Mouse (Mus musculus) kidney, embryonic 14.5 days (tissue): ENCODE measurements around the gene Smc3. TPM values are rescaled to one million over a fixed set of nuclear protein-coding genes. Genes with fewer than 3 reads are reported as not detected.
A peak's percentile ranks its signal among the peaks of the same experiment; 100 is the strongest.

Experiments
- ATAC-seq: fragments of 200-750 bp; cut with Nextera tagmentation; 2 replicates; pipeline ENCODE4 v1.8.0; 2017; ENCODE audit warnings: moderate number of reproducible peaks, mild to moderate bottlenecking, moderate TSS enrichment, moderate library complexity; ENCODE audit not compliant: low FRiP score, low TSS enrichment
- H3K27ac ChIP-seq: fragments of 300-500 bp; sonication (generic); 2 replicates; pipeline ENCODE4 v1.5.1; 2014; ENCODE audit warnings: low read depth, mild to moderate bottlenecking, low read length, moderate library complexity, mixed read lengths
- H3K27me3 ChIP-seq: fragments of 300-500 bp; sonication (generic); 2 replicates; pipeline ENCODE4 v1.6.1; 2014; ENCODE audit warnings: mild to moderate bottlenecking, low read length; ENCODE audit not compliant: control insufficient read depth, insufficient read depth
- H3K36me3 ChIP-seq: fragments of 300-500 bp; sonication (generic); 2 replicates; pipeline ENCODE4 v1.6.1; 2014; ENCODE audit warnings: low read length, mixed read lengths; ENCODE audit not compliant: control insufficient read depth, insufficient read depth
- H3K4me1 ChIP-seq: fragments of 300-500 bp; sonication (generic); 2 replicates; pipeline ENCODE4 v1.6.1; 2014; ENCODE audit warnings: low read length, mixed read lengths; ENCODE audit not compliant: control insufficient read depth, insufficient read depth
- H3K4me2 ChIP-seq: fragments of 300-500 bp; sonication (generic); replicated peaks from 2 replicates; pipeline ENCODE4 v1.6.1; 2014; ENCODE audit warnings: low read depth, mild to moderate bottlenecking, low read length
- H3K4me3 ChIP-seq: fragments of 300-500 bp; sonication (generic); 2 replicates; pipeline ENCODE4 v1.5.1; 2014; ENCODE audit warnings: mild to moderate bottlenecking, low read length
- H3K9ac ChIP-seq: fragments of 300-500 bp; sonication (generic); 2 replicates; pipeline ENCODE4 v1.6.1; 2014; ENCODE audit warnings: low read depth, mild to moderate bottlenecking, low read length, moderate library complexity
- H3K9me3 ChIP-seq: fragments of 300-500 bp; sonication (generic); 2 replicates; pipeline ENCODE4 v1.6.1; 2016; ENCODE audit warnings: low read length; ENCODE audit not compliant: control insufficient read depth
- WGBS: fragments of 180-500 bp; shearing (Covaris S2); extraction: QIAGEN DNeasy Blood & Tissue Kit; methylation state at CpG from one replicate; pipeline ENCODE4 v1.1.7; 2014; 5-methylcytosine and 5-hydroxymethylcytosine counted together
- polyA plus RNA-seq: library from polyadenylated mRNA; unstranded; fragments of >200 nt; fragmentation: Nextera tagmentation; extraction: Ambion mirVana; gene quantifications from 2 replicates; pipeline ENCODE4 v1.2.1, GENCODE M21; 2014

Gene Smc3
- 80.2 and 83.5 TPM in 2 replicates for polyA plus RNA-seq

DNA sequence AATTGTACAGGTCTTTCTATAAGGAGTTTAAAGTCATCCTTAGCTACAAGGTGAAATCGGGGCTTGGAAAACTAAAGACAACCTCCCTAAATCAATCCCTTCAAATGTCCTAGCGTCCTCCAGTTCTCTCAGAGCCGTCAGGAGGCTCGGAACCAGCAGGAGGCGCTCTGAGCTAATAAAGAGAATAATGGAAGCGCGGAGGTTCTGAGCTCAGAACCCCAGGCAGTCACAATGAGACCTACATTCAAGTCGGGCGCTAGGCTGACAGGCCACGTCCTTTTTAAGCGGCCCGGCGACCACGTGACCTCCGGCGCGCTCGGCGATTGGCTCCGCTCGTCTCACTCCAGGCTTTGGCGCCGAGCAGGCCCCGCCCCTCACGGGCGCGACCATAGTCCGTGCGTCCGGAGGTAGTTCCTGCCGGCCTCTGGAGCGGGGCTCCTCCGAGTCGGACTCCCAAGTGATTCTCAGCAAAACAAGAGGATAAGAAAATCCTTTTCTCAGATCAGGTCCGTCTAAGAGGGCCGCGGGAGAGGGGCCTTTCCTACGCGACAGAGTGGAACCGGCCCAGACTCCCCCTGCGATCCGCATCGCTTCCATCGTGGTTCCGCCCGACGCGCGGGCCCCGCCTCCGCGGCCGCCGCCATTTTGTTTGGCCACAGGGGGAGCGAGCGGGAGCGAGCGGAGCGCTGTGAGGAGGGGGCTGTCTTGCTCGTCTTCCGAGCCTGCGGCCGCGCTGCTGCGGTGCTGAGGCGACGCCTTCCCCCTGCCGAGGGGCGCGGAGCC lies at the start of gene Smc3:
Smc3 (plus strand) TSS at position 642 of the 783 bp plus-strand sequence.
- Histone ChIP-seq H3K36me3 (peaks cover 17% of the 10 kb centered on the region; the same call in 1 of the 2 replicates), H3K9me3 (no peaks in the 10 kb centered on the region), H3K4me2 (peak within 1 kb of the TSS; percentile 94), H3K27me3 (no peaks in the 10 kb centered on the region), H3K4me3 (peak within 1 kb of the TSS; percentile 99), H3K9ac (peak within 1 kb of the TSS; percentile 96), H3K27ac (peak within 1 kb of the TSS; percentile 95), H3K4me1 (peaks cover 12% of the 10 kb centered on the region; the same call in 1 of the 2 replicates)
- peak; percentile 97 for ATAC-seq
- WGBS, result under 1% methylated on average over 69 of the region's 70 CpGs

DNA sequence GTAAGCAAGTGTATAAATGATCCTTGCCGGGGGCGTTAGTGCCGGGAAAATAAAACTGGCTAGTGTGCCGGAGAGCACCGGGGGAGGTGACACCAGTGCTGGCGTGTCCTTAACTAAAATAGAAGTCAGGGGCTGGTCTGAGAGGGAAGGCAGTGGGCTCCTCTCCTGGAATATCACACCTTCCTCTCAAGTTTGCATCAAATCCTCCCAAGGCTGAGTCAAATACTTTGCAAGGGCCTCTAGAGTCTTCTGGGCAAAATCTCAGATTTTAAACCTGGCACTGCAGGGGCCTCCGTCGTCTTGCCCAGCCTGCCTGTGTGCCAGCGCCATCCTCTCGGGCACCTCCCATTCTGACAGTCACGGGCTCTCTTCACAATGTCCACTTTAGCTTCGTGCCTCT lies 49.2 kb upstream of the Smc3 start:
- no peak for ATAC-seq
- H3K4me3 ChIP-seq, result no peak overlapping the region
- WGBS, result 58% methylated on average over 12 of the region's 12 CpGs
- no peaks in the 10 kb centered on the region for H3K36me3 ChIP-seq
- H3K4me1 ChIP-seq, result peaks cover 11% of the 10 kb centered on the region
- H3K27ac ChIP-seq, result no peak overlapping the region
- no peaks in the 10 kb centered on the region for H3K9me3 ChIP-seq
- peaks cover 3% of the 10 kb centered on the region; the same call in 1 of the 2 replicates for H3K27me3 ChIP-seq
- H3K4me2 ChIP-seq, result no peak overlapping the region
- 0 out of 2 replicates have a peak overlapping the region, but pooled peaks have one; percentile 18 for H3K9ac ChIP-seq

DNA sequence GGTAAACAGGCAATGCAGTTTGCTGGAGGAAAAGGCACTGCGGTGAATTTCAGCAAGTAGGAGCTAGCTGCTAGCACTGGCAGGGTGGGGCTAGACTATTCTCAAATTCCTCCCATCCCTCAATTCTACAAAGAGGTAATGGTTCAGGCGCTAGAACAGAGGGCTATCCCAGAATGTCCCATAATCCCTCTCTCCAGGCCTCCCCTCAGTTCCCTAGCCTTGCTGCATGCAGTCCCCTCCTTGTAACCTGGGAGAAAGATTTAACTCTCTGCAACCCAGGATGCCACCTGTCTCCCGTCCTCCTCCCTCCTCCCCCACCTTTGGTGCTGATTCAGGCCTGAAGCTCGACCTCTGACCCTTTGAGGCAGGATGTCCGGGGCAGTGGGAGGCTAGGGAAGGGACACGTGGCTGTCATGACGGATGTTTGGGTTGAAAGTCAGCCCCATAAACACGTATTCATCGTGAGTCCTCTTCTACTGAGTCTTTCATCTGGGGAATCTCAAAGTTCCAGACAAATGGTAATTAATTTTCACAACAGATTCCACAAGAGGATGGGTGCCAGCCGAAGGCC lies 47.9 kb upstream of the Smc3 start:
- peaks cover 13% of the 10 kb centered on the region for H3K4me1 ChIP-seq

DNA sequence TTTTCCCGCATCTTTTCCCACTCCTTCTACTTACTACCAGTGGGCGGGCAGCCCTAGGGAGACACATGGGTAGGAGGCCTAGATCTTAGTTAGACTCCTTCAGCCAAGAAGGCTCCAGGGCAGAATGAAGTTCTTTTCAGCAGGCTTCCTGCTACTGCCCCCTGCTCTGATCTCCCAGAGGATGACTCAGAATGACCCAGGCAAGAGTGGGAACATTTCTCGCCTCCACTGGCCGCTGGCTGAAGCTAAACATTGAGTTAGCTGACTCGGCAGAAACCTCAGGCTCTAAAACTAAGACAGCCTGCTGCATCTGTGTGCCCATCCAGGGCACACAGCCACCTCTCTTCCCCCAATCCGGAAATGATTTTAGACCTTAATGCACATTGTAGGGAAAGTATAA lies 47.4 kb upstream of the Smc3 start:
- H3K9me3 ChIP-seq, result no peaks in the 10 kb centered on the region
- H3K27ac ChIP-seq, result no peak overlapping the region

More for the DNA sequence above, 47.9 kb upstream of the Smc3 start:
- Histone ChIP-seq H3K4me3 (no peak overlapping the region), H3K9ac (no peak overlapping the region), H3K36me3 (no peaks in the 10 kb centered on the region), H3K4me2 (no peak overlapping the region), H3K9me3 (no peaks in the 10 kb centered on the region), H3K27ac (no peak overlapping the region), H3K27me3 (peaks cover 3% of the 10 kb centered on the region; the same call in 1 of the 2 replicates)
- no peak for ATAC-seq
- 25% methylated on average over 10 of the region's 10 CpGs for WGBS

DNA sequence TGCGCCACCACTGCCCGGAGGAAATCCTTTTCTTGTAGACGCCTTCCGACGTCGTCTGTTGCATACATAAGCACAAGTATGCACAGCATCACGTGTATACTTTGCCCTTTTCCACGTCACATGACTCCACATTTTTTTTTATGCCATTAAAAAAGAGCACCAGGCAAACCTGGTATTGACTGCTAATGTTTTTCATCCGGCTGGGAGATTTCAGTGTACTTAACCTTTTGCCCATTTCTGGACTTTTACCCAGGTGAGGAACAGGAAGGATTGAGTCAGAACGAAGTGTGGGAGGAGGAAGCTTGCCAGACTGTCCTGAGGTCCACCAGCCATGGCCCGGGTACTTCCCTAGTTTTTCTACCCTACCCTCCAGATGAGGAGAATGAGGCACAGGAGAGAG lies 45.8 kb upstream of the Smc3 start:
- Histone ChIP-seq H3K27ac (no peak overlapping the region), H3K4me1 (peaks cover 17% of the 10 kb centered on the region), H3K9ac (no peak overlapping the region), H3K9me3 (no peaks in the 10 kb centered on the region), H3K27me3 (peaks cover 3% of the 10 kb centered on the region; the same call in 1 of the 2 replicates), H3K4me3 (no peak overlapping the region), H3K36me3 (no peaks in the 10 kb centered on the region), H3K4me2 (no peak overlapping the region)
- no peak for ATAC-seq
- WGBS, result 81% methylated on average over 11 of the region's 11 CpGs

More for the DNA sequence above, 47.4 kb upstream of the Smc3 start:
- 30% methylated on average over 6 of the region's 6 CpGs for WGBS
- no peaks in the 10 kb centered on the region for H3K36me3 ChIP-seq
- H3K27me3 ChIP-seq, result peaks cover 3% of the 10 kb centered on the region; the same call in 1 of the 2 replicates
- H3K9ac ChIP-seq, result no peak overlapping the region
- no peak overlapping the region for H3K4me3 ChIP-seq
- no peak for ATAC-seq
- H3K4me1 ChIP-seq, result peaks cover 17% of the 10 kb centered on the region
- H3K4me2 ChIP-seq, result no peak overlapping the region

DNA sequence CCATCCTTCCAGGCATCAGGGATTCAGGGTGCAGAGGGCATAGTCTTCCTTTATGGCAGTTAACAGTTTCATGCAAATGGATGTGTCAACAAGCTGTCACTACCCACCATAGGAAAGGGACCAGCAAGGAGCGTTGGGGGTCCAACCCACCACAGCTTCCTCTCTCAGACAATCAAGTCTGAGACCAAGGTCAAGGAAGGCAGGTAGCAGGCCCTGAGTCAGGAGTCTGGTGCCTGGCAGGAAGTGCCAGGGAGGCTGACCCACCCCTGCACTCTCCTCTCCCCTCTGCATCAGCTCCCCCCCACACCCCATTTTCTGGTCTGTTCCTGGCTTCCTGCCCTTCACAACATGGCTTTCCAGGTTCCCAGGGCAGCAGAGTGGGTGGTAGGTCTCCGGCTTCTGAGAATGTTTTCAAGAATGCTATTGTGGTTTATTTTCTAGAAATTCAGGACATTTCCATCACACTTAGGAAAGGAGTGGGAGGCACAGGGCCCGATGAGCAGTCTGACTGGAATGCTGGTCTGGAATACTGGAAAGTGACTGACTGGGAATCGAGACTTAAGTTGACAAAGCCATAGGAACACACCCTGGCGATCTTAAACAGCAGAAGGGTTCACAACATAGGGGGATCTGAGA lies 45.1 kb upstream of the Smc3 start:
- ATAC-seq, result no peak
- Histone ChIP-seq H3K36me3 (no peaks in the 10 kb centered on the region), H3K27ac (no peak overlapping the region), H3K4me1 (peaks cover 17% of the 10 kb centered on the region), H3K9me3 (no peaks in the 10 kb centered on the region), H3K9ac (no peak overlapping the region), H3K27me3 (peaks cover 3% of the 10 kb centered on the region; the same call in 1 of the 2 replicates), H3K4me3 (no peak overlapping the region), H3K4me2 (no peak overlapping the region)
- WGBS, result 56% methylated on average over 5 of the region's 5 CpGs

DNA sequence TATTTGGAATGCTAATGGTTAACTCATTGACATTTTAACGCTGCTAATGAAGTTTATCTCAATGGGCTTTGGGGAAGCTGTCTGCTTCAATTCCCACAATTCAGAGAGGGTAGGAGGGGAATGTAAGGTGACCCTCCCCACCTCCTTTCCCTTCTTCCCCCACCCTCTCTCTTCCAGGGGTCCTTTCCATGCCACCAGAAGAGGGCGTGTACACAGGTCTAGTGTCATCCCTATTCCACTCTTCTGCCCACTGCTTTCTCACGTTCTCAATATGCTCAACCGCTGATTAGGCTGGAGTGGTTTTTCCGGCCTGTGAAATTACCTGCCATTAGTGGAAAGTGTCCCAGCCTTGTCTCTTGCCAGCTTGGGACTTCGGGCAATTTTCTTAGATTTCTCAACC lies 43.4 kb upstream of the Smc3 start:
- Histone ChIP-seq H3K9me3 (peaks cover 3% of the 10 kb centered on the region; the same call in 1 of the 2 replicates), H3K4me1 (peaks cover 17% of the 10 kb centered on the region), H3K27me3 (no peaks in the 10 kb centered on the region), H3K4me2 (peak overlapping the region; percentile 43), H3K4me3 (peak overlapping the region; percentile 16; the same call in 1 of the 2 replicates), H3K9ac (peak overlapping the region; percentile 18; the same call in 1 of the 2 replicates), H3K36me3 (no peaks in the 10 kb centered on the region), H3K27ac (no peak overlapping the region)
- ATAC-seq, result no peak
- 31% methylated on average over 6 of the region's 6 CpGs for WGBS

DNA sequence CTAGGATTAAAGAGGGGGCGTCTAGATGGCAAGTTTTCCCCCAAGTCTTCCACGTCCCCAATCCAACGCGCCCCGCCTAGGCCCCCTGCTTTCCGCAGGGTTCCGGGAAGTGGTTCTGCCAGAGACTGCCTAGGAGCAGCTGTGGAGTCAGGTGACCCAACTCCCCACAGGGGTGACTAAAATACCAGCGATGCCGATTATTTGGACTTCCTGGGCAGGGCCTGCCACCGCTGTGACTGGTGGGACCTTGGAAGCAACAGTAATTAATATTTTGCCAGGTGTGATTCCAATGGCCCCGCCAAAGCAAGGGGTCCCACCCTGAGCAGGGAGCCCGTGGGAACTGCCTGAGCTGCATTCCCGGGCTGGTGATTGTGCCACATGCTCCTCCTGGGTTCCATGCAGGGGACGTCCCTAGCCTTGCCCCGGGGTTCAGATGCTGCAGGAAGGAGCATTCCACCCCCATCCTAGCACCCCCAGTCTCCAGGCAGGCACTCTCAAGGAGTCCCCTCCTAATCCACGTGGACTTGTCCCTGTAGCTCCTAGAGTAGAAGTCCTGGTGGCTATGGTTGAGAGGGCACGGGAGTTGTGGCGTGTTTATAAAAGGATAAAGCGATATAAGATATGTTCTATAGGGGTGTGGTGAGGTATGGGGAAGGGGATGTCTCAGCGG lies 42.8 kb upstream of the Smc3 start:
- peaks cover 12% of the 10 kb centered on the region; the same call in 1 of the 2 replicates for H3K4me1 ChIP-seq
- H3K4me3 ChIP-seq, result peak overlapping the region; percentile 16; the same call in 1 of the 2 replicates
- peak; percentile 47 for ATAC-seq
- H3K9me3 ChIP-seq, result peaks cover 3% of the 10 kb centered on the region; the same call in 1 of the 2 replicates
- H3K4me2 ChIP-seq, result peak overlapping the region; percentile 43
- no peaks in the 10 kb centered on the region for H3K36me3 ChIP-seq
- no peak overlapping the region for H3K27ac ChIP-seq
- WGBS, result 25% methylated on average over 20 of the region's 20 CpGs
- no peaks in the 10 kb centered on the region for H3K27me3 ChIP-seq
- peak overlapping the region; percentile 18; the same call in 1 of the 2 replicates for H3K9ac ChIP-seq
